Mouse (Mus musculus) liver, embryonic 12.5 days (tissue): ENCODE measurements at regions not wholly inside any gene's neighbourhood (a gene's known extent, or its start where the extent isn't known, plus 50 kb on each side); places are given as distances from the start of the nearest gene placed in this dataset.
A peak's percentile ranks its signal among the peaks of the same experiment; 100 is the strongest.

Experiments
- ATAC-seq: fragments of 200-750 bp; cut with Nextera tagmentation; 2 replicates; pipeline ENCODE4 v1.8.0; 2017; ENCODE audit warnings: moderate number of reproducible peaks, mild to moderate bottlenecking, moderate library complexity
- H3K27ac ChIP-seq: fragments of 300-500 bp; sonication (generic); 2 replicates; pipeline ENCODE4 v1.5.1; 2016; ENCODE audit warnings: mild to moderate bottlenecking
- H3K27me3 ChIP-seq: fragments of 300-500 bp; sonication (generic); replicated peaks from 2 replicates; pipeline ENCODE4 v1.6.1; 2016; ENCODE audit warnings: mild to moderate bottlenecking, moderate library complexity
- H3K36me3 ChIP-seq: fragments of 300-500 bp; sonication (generic); 2 replicates; pipeline ENCODE4 v1.6.1; 2016; ENCODE audit warnings: mild to moderate bottlenecking, moderate library complexity
- H3K4me1 ChIP-seq: fragments of 300-500 bp; sonication (generic); 2 replicates; pipeline ENCODE4 v1.6.1; 2016
- H3K4me2 ChIP-seq: fragments of 300-500 bp; sonication (generic); 2 replicates; pipeline ENCODE4 v1.6.1; 2016; ENCODE audit warnings: mild to moderate bottlenecking, moderate library complexity
- H3K4me3 ChIP-seq: fragments of 300-500 bp; sonication (generic); 2 replicates; pipeline ENCODE4 v1.5.1; 2016; ENCODE audit warnings: mild to moderate bottlenecking, moderate library complexity
- H3K9ac ChIP-seq: fragments of 300-500 bp; sonication (generic); 2 replicates; pipeline ENCODE4 v1.6.1; 2016; ENCODE audit warnings: mild to moderate bottlenecking, moderate library complexity
- H3K9me3 ChIP-seq: fragments of 300-500 bp; sonication (generic); replicated peaks from 2 replicates; pipeline ENCODE4 v1.6.1; 2016; ENCODE audit warnings: mild to moderate bottlenecking, moderate library complexity
- WGBS: fragments of 180-500 bp; shearing (Covaris S2); methylation state at CpG from one replicate; pipeline ENCODE4 v1.1.7; 2016; ENCODE audit not compliant: insufficient replicate concordance; 5-methylcytosine and 5-hydroxymethylcytosine counted together

- Histone ChIP-seq H3K27ac (no peak overlapping the region), H3K9ac (no peak overlapping the region), H3K4me2 (no peak overlapping the region), H3K36me3 (no peaks in the 10 kb centered on the region), H3K4me1 (peaks cover 11% of the 10 kb centered on the region), H3K27me3 (no peaks in the 10 kb centered on the region), H3K4me3 (no peak overlapping the region), H3K9me3 (no peaks in the 10 kb centered on the region)
- WGBS: 65% methylated on average over 3 of the region's 3 CpGs
- no peak for ATAC-seq
Observed at GRCm38 (mm10) chr4:89440821-89441220, 130.0 kb upstream of the Cdkn2b start.

GRCm38 (mm10) chr4:89440326-89440725, 129.5 kb upstream of the Cdkn2b start:
- no peaks in the 10 kb centered on the region for H3K27me3 ChIP-seq
- no peaks in the 10 kb centered on the region for H3K36me3 ChIP-seq
- ATAC-seq: no peak
- peaks cover 6% of the 10 kb centered on the region for H3K4me1 ChIP-seq
- no peak overlapping the region for H3K27ac ChIP-seq
- no peaks in the 10 kb centered on the region for H3K9me3 ChIP-seq
- 43% methylated on average over 4 of the region's 4 CpGs for WGBS
- no peak overlapping the region for H3K4me3 ChIP-seq
- no peak overlapping the region for H3K4me2 ChIP-seq
- no peak overlapping the region for H3K9ac ChIP-seq

DNA sequence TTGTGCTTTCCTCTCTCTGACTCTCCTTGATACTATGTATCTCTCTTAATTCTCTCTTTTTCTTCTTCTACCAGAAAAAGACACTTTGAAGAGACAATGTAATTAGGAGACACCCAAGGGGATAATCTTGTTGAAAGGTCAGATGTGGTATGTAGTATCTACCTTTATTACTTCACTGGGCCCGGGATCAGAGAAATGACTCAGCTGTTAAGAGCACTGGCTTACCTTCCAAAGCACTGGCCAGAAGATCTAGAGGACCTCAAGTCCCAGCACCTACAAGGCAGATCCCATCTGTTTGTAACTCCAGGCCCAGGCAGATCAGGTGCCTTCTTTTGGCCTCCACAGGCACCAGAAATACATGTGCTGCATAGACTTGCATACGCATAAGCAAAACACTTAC, 127.8 kb upstream of the Cdkn2b start:
- no peak for ATAC-seq
- WGBS: 66% methylated on average over 2 of the region's 2 CpGs
- no peak overlapping the region for H3K9ac ChIP-seq
- no peak overlapping the region for H3K27ac ChIP-seq
- no peak overlapping the region for H3K4me3 ChIP-seq
- no peaks in the 10 kb centered on the region for H3K9me3 ChIP-seq
- peaks cover 3% of the 10 kb centered on the region; the same call in 1 of the 2 replicates for H3K4me1 ChIP-seq
- H3K4me2 ChIP-seq: no peak overlapping the region
- no peaks in the 10 kb centered on the region for H3K27me3 ChIP-seq
- no peaks in the 10 kb centered on the region for H3K36me3 ChIP-seq

GRCm38 (mm10) chr4:89436764-89437163, 125.9 kb upstream of the Cdkn2b start:
- no peak overlapping the region for H3K4me3 ChIP-seq
- H3K9me3 ChIP-seq: no peaks in the 10 kb centered on the region
- 68% methylated on average over 3 of the region's 3 CpGs for WGBS
- no peak overlapping the region for H3K27ac ChIP-seq
- H3K4me1 ChIP-seq: peaks cover 3% of the 10 kb centered on the region; the same call in 1 of the 2 replicates
- no peaks in the 10 kb centered on the region for H3K27me3 ChIP-seq
- no peaks in the 10 kb centered on the region for H3K36me3 ChIP-seq
- no peak for ATAC-seq
- no peak overlapping the region for H3K9ac ChIP-seq
- H3K4me2 ChIP-seq: no peak overlapping the region

DNA sequence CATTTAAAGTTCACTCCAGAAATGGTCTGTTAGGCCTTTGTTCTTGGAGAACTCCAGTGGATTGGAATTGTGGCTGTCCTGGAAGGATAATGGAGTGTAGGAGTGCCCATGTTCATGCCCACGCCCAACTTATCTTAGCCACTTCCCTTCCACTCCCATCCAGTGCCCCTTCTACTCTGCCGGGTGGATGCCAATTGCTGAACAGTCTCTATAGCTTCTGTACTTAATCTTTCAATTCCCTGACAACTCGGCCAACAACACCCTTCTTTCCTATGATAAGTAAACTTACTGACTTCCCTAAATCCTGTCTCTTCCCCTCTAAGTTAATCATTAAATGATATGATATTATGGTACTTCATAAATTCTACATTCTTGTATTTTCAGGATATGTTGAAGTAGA, 123.3 kb upstream of the Cdkn2b start:
- peaks cover 3% of the 10 kb centered on the region; the same call in 1 of the 2 replicates for H3K4me1 ChIP-seq
- no peak for ATAC-seq
- no peak overlapping the region for H3K4me3 ChIP-seq
- WGBS: 46% methylated on average over 3 of the region's 3 CpGs
- no peak overlapping the region for H3K27ac ChIP-seq
- no peaks in the 10 kb centered on the region for H3K27me3 ChIP-seq
- H3K36me3 ChIP-seq: no peaks in the 10 kb centered on the region
- no peak overlapping the region for H3K4me2 ChIP-seq
- no peak overlapping the region for H3K9ac ChIP-seq
- H3K9me3 ChIP-seq: no peaks in the 10 kb centered on the region

- H3K27me3 ChIP-seq: no peaks in the 10 kb centered on the region
- no peak overlapping the region for H3K4me3 ChIP-seq
- H3K4me2 ChIP-seq: no peak overlapping the region
- no peak for ATAC-seq
- WGBS: 54% methylated on average over 5 of the region's 5 CpGs
- no peaks in the 10 kb centered on the region for H3K36me3 ChIP-seq
- H3K9me3 ChIP-seq: no peaks in the 10 kb centered on the region
- no peak overlapping the region for H3K27ac ChIP-seq
- no peak overlapping the region for H3K9ac ChIP-seq
- peaks cover 3% of the 10 kb centered on the region; the same call in 1 of the 2 replicates for H3K4me1 ChIP-seq
Observed at GRCm38 (mm10) chr4:89433528-89433927, 122.7 kb upstream of the Cdkn2b start.

- H3K4me1 ChIP-seq: peaks cover 10% of the 10 kb centered on the region; the same call in 1 of the 2 replicates
- H3K4me2 ChIP-seq: no peak overlapping the region
- H3K27ac ChIP-seq: no peak overlapping the region
- H3K4me3 ChIP-seq: no peak overlapping the region
- no peaks in the 10 kb centered on the region for H3K9me3 ChIP-seq
- no peaks in the 10 kb centered on the region for H3K36me3 ChIP-seq
- ATAC-seq: no peak
- no peak overlapping the region for H3K9ac ChIP-seq
- 67% methylated on average over 6 of the region's 6 CpGs for WGBS
- H3K27me3 ChIP-seq: no peaks in the 10 kb centered on the region
Observed at GRCm38 (mm10) chr4:89431520-89431919, 120.7 kb upstream of the Cdkn2b start.

DNA sequence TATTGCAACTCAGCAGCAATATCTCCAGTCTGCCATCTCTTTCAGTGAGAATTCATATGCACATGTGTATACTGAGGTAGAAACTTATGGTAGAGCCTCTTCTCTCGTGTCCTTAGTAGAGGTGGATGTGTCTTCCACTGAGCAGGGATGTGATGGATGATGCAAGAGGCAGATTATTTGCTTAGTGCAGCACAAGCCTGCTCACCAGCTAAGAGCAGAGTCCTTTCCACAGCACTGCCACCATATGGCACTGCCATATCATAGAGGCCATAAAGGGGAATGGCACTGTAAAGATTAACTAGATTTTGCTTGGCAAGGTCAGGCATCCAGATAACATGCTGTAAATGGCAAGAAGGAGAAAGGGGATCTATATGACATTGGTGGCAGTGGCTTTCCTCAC, 117.6 kb upstream of the Cdkn2b start:
- Histone ChIP-seq H3K36me3 (no peaks in the 10 kb centered on the region), H3K27ac (no peak overlapping the region), H3K27me3 (no peaks in the 10 kb centered on the region), H3K9me3 (no peaks in the 10 kb centered on the region), H3K4me3 (no peak overlapping the region), H3K4me2 (no peak overlapping the region), H3K4me1 (0 out of 2 replicates have a peak, but pooled peaks cover 7% of the 10 kb centered on the region), H3K9ac (no peak overlapping the region)
- 29% methylated on average over 1 of the region's 1 CpGs for WGBS
- peak; percentile 35; the same call in 1 of the 2 replicates for ATAC-seq

DNA sequence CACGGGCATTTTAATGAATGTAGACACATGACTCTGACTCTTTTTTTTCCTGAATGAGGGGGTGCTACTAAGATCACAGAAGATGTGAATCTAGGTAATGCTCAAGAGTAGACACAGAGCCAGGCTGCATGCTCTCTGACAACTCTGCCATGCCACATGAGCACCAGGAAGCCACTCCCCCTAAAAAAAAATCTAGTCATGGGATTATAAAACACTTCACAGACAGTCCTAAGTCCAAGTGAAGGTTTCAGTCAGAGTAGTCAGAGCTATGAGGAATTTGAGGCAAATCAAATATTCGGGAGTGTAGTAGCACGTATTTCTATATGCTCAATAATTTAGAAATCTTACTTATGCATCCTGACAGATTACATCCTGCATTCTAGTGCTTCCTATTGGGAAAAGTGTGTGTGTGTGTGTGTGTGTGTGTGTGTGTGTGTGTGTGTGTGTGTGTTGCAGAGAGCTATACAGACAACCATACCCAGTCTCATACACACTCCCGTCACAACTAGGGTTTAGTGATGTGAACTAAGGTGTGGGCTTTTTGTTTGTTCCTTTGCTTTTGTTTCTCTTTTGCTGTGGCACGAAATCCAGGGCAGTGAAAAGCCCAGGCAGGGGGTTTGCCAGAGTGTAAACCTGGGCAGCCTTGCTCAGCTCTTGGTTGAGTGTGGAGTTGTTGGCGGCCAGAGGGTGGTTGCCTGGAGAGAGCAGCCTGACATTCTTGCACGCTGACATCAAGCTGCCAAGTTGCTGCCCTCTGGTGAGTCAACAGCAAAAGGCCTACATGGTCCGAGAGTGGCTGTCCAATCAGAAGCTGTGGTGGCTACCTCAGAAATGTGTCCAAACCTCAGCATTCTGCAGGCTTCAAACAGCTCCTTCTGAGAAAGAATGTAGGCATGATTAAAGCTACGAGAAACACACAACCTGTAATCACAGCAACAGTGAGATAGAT, 116.8 kb upstream of the Cdkn2b start:
- Histone ChIP-seq H3K4me1 (0 out of 2 replicates have a peak, but pooled peaks cover 7% of the 10 kb centered on the region), H3K9ac (no peak overlapping the region), H3K36me3 (no peaks in the 10 kb centered on the region), H3K27ac (no peak overlapping the region), H3K27me3 (no peaks in the 10 kb centered on the region), H3K4me3 (no peak overlapping the region), H3K4me2 (no peak overlapping the region), H3K9me3 (no peaks in the 10 kb centered on the region)
- WGBS: 37% methylated on average over 9 of the region's 9 CpGs
- ATAC-seq: no peak

DNA sequence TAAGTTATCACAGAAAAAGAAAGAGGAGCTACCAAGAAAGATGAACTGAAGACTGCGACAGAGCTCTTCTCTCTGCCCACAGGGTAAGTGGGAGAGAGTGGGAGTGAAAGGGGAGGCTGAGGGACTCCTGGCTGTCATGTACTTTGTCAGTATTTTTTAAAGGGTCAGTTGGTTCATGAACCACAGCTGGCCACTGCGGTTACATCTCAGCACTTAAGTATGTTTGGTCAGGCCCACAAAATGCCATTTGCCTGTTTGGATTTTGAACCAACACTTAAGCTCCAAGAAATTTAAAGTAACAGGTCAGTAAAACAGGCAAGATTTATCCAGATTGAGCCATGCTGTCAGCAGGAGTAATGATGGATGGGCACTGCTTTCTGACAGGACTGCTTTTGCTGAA, 115.1 kb upstream of the Cdkn2b start:
- ATAC-seq: no peak
- Histone ChIP-seq H3K4me3 (no peak overlapping the region), H3K9me3 (no peaks in the 10 kb centered on the region), H3K9ac (no peak overlapping the region), H3K27ac (no peak overlapping the region), H3K4me1 (0 out of 2 replicates have a peak, but pooled peaks cover 7% of the 10 kb centered on the region), H3K27me3 (no peaks in the 10 kb centered on the region), H3K4me2 (no peak overlapping the region), H3K36me3 (no peaks in the 10 kb centered on the region)
- WGBS: 49% methylated on average over 2 of the region's 2 CpGs

DNA sequence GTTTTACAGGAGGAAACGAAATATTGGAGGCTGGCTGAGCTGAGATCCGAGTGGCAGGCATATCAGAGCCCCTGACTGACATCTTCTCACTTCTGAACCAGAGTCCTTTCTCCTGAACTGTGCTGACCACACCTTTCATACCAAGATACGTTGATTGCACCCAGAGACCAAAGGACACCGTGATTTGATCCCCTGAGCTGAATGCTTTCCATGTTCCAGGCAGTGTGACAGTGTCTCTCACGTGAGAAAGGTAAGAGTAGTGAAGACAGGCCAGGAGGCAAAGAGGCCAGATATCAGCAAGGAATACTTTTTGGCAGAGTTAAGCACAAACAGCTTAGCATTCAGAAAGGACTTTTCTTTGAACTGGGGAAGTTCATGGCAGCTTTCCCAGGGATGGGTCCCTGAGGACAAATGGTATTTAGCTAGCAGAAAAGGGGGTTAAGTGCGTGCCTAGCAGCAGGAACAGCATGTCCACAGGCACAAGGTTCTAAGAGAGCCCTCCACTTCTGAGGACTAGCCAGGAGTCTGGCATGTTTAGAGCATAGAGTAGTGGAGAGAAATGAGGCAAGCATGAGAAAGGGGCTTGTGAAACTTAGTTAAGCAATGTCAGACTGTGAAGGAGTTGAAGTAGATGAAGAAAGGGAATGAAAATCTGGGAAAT, 111.0 kb upstream of the Cdkn2b start:
- Histone ChIP-seq H3K27me3 (no peaks in the 10 kb centered on the region), H3K9me3 (no peaks in the 10 kb centered on the region), H3K4me2 (no peak overlapping the region), H3K4me3 (no peak overlapping the region), H3K9ac (no peak overlapping the region), H3K36me3 (no peaks in the 10 kb centered on the region), H3K27ac (no peak overlapping the region), H3K4me1 (no peaks in the 10 kb centered on the region)
- 51% methylated on average over 6 of the region's 6 CpGs for WGBS
- ATAC-seq: no peak

GRCm38 (mm10) chr4:89420868-89421267, 110.0 kb upstream of the Cdkn2b start:
- no peak overlapping the region for H3K4me3 ChIP-seq
- ATAC-seq: no peak
- H3K9me3 ChIP-seq: no peaks in the 10 kb centered on the region
- H3K9ac ChIP-seq: no peak overlapping the region
- no peaks in the 10 kb centered on the region for H3K27me3 ChIP-seq
- H3K4me1 ChIP-seq: no peaks in the 10 kb centered on the region
- 63% methylated on average over 5 of the region's 5 CpGs for WGBS
- H3K36me3 ChIP-seq: no peaks in the 10 kb centered on the region
- no peak overlapping the region for H3K4me2 ChIP-seq
- H3K27ac ChIP-seq: no peak overlapping the region
